Mouse (Mus musculus): ENCODE measurements at regions not wholly inside any gene's neighbourhood (a gene's known extent, or its start where the extent isn't known, plus 50 kb on each side); places are given as distances from the start of the nearest gene placed in this dataset.

- TF ChIP-seq GATA1 (IDR thresholded peaks at IDR 0.05; ENCODE audit: borderline replicate concordance, low read length) (no peak), FLI1 (IDR thresholded peaks at IDR 0.05; ENCODE audit: low read length) (no peak)
Measured at GRCm38 (mm10) chr3:155742421-155742820, 649.2 kb downstream of the Lrriq3 start.
